Mouse (Mus musculus): ENCODE measurements around the gene Il12rb1.

DNA sequence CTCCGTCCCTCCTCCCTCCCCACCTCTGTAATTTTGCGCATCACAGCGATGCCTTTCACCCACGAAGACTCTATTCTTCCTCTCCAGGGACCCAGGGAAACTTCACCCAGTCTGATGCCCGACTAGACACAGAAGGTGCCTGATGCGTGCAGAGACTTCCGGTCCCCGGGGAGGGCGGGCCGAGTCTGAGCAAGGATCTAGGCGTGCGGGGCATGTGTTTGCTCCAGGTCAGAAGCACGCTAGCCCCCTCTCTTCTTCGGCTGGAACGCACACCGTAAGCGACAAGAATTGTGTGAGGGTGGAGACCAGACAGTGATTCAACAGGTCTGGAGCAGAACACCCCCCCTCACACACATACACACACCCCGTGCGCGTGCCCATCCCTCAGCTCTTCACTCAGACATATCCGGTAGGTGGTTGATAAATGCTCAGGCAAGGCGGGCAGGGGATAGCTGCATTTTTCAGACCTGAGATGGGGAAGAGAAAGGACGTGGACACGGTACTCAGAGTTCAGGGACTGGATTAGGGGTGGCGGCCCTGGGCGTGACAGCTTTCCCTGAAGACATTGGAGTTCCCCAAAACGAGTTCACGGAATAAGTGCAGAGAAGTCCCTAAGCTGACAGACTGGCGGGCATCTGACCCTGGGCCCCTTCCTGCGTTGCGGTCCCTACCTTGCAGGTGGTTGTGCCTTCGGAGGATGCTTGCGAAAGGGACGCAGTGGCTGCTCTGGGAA is 42.2 kb upstream of the Il12rb1 start:
- no peak for TF ChIP-seq CTCF (IDR thresholded peaks at IDR 0.05; ENCODE audit: extremely low read depth, insufficient read depth, low read length)
- TF ChIP-seq POLR2A (IDR thresholded peaks at IDR 0.05; ENCODE audit: extremely low read depth, insufficient read depth, low read length), result no peak

Data from cortical plate, adult 2 months (tissue).